Mouse (Mus musculus) lung, adult 2 months (tissue): Measurements from ENCODE around the gene Fbxl16.

Experiments
- CTCF ChIP-seq: fragments of 200-500 bp; IDR thresholded peaks from 2 replicates; pipeline ENCODE4 v1.5.1; 2011; ENCODE audit warnings: mild to moderate bottlenecking, low read length, control low read depth; ENCODE audit not compliant: insufficient read depth
- POLR2A ChIP-seq: fragments of 200-500 bp; IDR thresholded peaks from 2 replicates; pipeline ENCODE4 v1.6.1; 2011; ENCODE audit warnings: low read depth, mild to moderate bottlenecking, control low read depth, low read length, borderline replicate concordance; ENCODE audit errors: extremely low read depth

DNA sequence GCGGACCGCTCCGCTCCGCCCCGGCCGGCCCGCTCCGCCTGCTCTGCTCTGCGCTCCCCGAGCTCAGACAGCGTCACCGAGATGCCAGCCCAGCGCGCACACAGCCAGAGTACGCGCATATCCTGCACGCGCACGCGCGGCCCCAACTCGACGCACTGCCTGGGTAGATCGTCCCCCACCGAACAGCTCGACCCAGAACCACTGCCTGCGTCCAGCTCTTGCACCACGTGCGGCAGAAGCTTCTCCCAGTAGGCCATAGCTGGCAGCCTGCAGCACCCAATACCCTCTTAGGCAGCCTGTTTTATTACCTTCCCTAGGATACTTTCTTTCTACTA is 28.2 kb downstream of the Fbxl16 start, which contains the start of gene Rhbdl1:
- TF ChIP-seq CTCF (no peak), POLR2A (peak; percentile 47; the same call in 1 of the 2 replicates)
